Mouse (Mus musculus) lung, embryonic 14.5 days (tissue): ENCODE data around the gene Pex11g. TPM values are rescaled to one million over a fixed set of nuclear protein-coding genes. Genes with fewer than 3 reads are reported as not detected.

Experiments
- ATAC-seq: fragments of 200-750 bp; cut with Nextera tagmentation; 2 replicates; pipeline ENCODE4 v1.8.0; 2017; ENCODE audit warnings: mild to moderate bottlenecking, moderate TSS enrichment, moderate library complexity; ENCODE audit not compliant: insufficient read depth
- DNase-seq: peaks from one replicate; pipeline ENCODE4 v3.0.0-alpha.2; 2015
- H3K27ac ChIP-seq: fragments of 300-500 bp; sonication (generic); 2 replicates; pipeline ENCODE4 v1.5.1; 2014; ENCODE audit warnings: low read depth, mild to moderate bottlenecking, moderate library complexity
- H3K27me3 ChIP-seq: fragments of 300-500 bp; sonication (generic); 2 replicates; pipeline ENCODE4 v1.6.1; 2014; ENCODE audit warnings: low read length, control low read depth; ENCODE audit not compliant: insufficient read depth
- H3K36me3 ChIP-seq: fragments of 300-500 bp; sonication (generic); 2 replicates; pipeline ENCODE4 v1.6.1; 2014; ENCODE audit warnings: control low read depth; ENCODE audit not compliant: insufficient read depth
- H3K4me1 ChIP-seq: fragments of 300-500 bp; sonication (generic); 2 replicates; pipeline ENCODE4 v1.6.1; 2014; ENCODE audit warnings: antibody characterized with exemption, control low read depth; ENCODE audit not compliant: insufficient read depth
- H3K4me2 ChIP-seq: fragments of 300-500 bp; sonication (generic); 2 replicates; pipeline ENCODE4 v1.6.1; 2014; ENCODE audit warnings: mild to moderate bottlenecking
- H3K4me3 ChIP-seq: fragments of 300-500 bp; sonication (generic); 2 replicates; pipeline ENCODE4 v1.5.1; 2014; ENCODE audit warnings: low read depth, low read length
- H3K9ac ChIP-seq: fragments of 300-500 bp; sonication (generic); 2 replicates; pipeline ENCODE4 v1.6.1; 2014
- H3K9me3 ChIP-seq: fragments of 300-500 bp; sonication (generic); 2 replicates; pipeline ENCODE4 v1.6.1; 2016; ENCODE audit warnings: low read depth, low read length, control low read depth
- CTCF ChIP-seq: IDR thresholded peaks from 2 replicates; pipeline ENCODE4 v1.5.1; 2016; ENCODE audit warnings: antibody characterized with exemption, low read depth
- WGBS: fragments of 180-500 bp; shearing (Covaris S2); extraction: QIAGEN DNeasy Blood & Tissue Kit; methylation state at CpG from one replicate; pipeline ENCODE4 v1.1.7; 2014; 5-methylcytosine and 5-hydroxymethylcytosine counted together
- polyA plus RNA-seq: library from polyadenylated mRNA; unstranded; fragments of >200 nt; fragmentation: Nextera tagmentation; extraction: Ambion mirVana; gene quantifications from 2 replicates; pipeline ENCODE4 v1.2.1, GENCODE M21; 2014

Gene Pex11g
- polyA plus RNA-seq, 1 experiment from 2014 or later = 3.9 TPM

- DNase-seq (no peak), ATAC-seq (no peak)
- Histone ChIP-seq H3K27me3 (no peaks in the 10 kb centered on the region), H3K9me3 (no peaks in the 10 kb centered on the region), H3K36me3 (peaks cover 13% of the 10 kb centered on the region), H3K4me3 (no peak overlapping the region), H3K27ac (no peak overlapping the region), H3K4me2 (no peak overlapping the region), H3K9ac (no peak overlapping the region), H3K4me1 (peaks cover 4% of the 10 kb centered on the region)
- TF ChIP-seq CTCF = no peak
- WGBS = 90% methylated on average over 2 of the region's 2 CpGs
These were observed 4.2 kb downstream of the Pex11g start for GRCm38 (mm10) chr8:3463248-3463647.

GRCm38 (mm10) chr8:3451992-3452391 lies 15.5 kb downstream of the Pex11g start:
- H3K27ac ChIP-seq = no peak overlapping the region
- H3K9ac ChIP-seq = no peak overlapping the region
- DNase-seq (no peak), ATAC-seq (no peak)
- no peaks in the 10 kb centered on the region for H3K9me3 ChIP-seq
- no peaks in the 10 kb centered on the region for H3K4me1 ChIP-seq
- no peak overlapping the region for H3K4me3 ChIP-seq
- no peak overlapping the region for H3K4me2 ChIP-seq
- no peak for TF ChIP-seq CTCF
- WGBS = 97% methylated on average over 25 of the region's 25 CpGs
- H3K27me3 ChIP-seq = no peaks in the 10 kb centered on the region
- H3K36me3 ChIP-seq = peaks cover 89% of the 10 kb centered on the region

- peak; percentile 90 for TF ChIP-seq CTCF
- ATAC-seq = 0 out of 2 replicates have a peak, but pooled peaks have one; percentile 29
These were observed 16.8 kb downstream of the Pex11g start for GRCm38 (mm10) chr8:3450670-3451069.

GRCm38 (mm10) chr8:3449226-3449625 lies 18.3 kb downstream of the Pex11g start:
- H3K4me2 ChIP-seq = no peak overlapping the region
- no peak overlapping the region for H3K27ac ChIP-seq
- no peaks in the 10 kb centered on the region for H3K4me1 ChIP-seq
- TF ChIP-seq CTCF = no peak
- H3K9me3 ChIP-seq = no peaks in the 10 kb centered on the region
- DNase-seq (no peak), ATAC-seq (no peak)
- H3K27me3 ChIP-seq = no peaks in the 10 kb centered on the region
- H3K4me3 ChIP-seq = no peak overlapping the region
- WGBS = 85% methylated on average over 2 of the region's 2 CpGs
- H3K9ac ChIP-seq = no peak overlapping the region
- peaks cover 71% of the 10 kb centered on the region for H3K36me3 ChIP-seq

More at GRCm38 (mm10) chr8:3450670-3451069, 16.8 kb downstream of the Pex11g start:
- Histone ChIP-seq H3K4me2 (no peak overlapping the region), H3K4me1 (no peaks in the 10 kb centered on the region), H3K27me3 (no peaks in the 10 kb centered on the region), H3K4me3 (no peak overlapping the region), H3K9ac (no peak overlapping the region), H3K9me3 (no peaks in the 10 kb centered on the region), H3K27ac (no peak overlapping the region), H3K36me3 (peaks cover 82% of the 10 kb centered on the region)
- peak; percentile 74 for DNase-seq
- 34% methylated on average over 5 of the region's 5 CpGs for WGBS

GRCm38 (mm10) chr8:3439510-3439909 lies 28.0 kb downstream of the Pex11g start:
- no peak overlapping the region for H3K4me2 ChIP-seq
- no peak for ATAC-seq
- DNase-seq = peak; percentile 9
- no peak overlapping the region for H3K4me3 ChIP-seq
- H3K27ac ChIP-seq = no peak overlapping the region
- no peaks in the 10 kb centered on the region for H3K4me1 ChIP-seq
- peak; percentile 51 for TF ChIP-seq CTCF
- WGBS = 81% methylated on average over 12 of the region's 12 CpGs
- peaks cover 67% of the 10 kb centered on the region for H3K36me3 ChIP-seq
- no peaks in the 10 kb centered on the region for H3K27me3 ChIP-seq
- H3K9me3 ChIP-seq = no peaks in the 10 kb centered on the region
- H3K9ac ChIP-seq = no peak overlapping the region

GRCm38 (mm10) chr8:3436492-3436891 lies 31.0 kb downstream of the Pex11g start:
- no peak for TF ChIP-seq CTCF
- Histone ChIP-seq H3K9ac (no peak overlapping the region), H3K27me3 (no peaks in the 10 kb centered on the region), H3K4me3 (no peak overlapping the region), H3K4me1 (no peaks in the 10 kb centered on the region), H3K27ac (no peak overlapping the region), H3K36me3 (peaks cover 85% of the 10 kb centered on the region), H3K4me2 (no peak overlapping the region), H3K9me3 (no peaks in the 10 kb centered on the region)
- 86% methylated on average over 5 of the region's 6 CpGs for WGBS
- ATAC-seq (no peak), DNase-seq (no peak)

- Histone ChIP-seq H3K4me3 (no peak overlapping the region), H3K4me1 (no peaks in the 10 kb centered on the region), H3K9me3 (no peaks in the 10 kb centered on the region), H3K27me3 (no peaks in the 10 kb centered on the region), H3K9ac (no peak overlapping the region), H3K27ac (no peak overlapping the region), H3K36me3 (peaks cover 51% of the 10 kb centered on the region), H3K4me2 (no peak overlapping the region)
- ATAC-seq = no peak
- no peak for TF ChIP-seq CTCF
- DNase-seq = no peak
- 75% methylated on average over 3 of the region's 3 CpGs for WGBS
These were observed 36.4 kb downstream of the Pex11g start for GRCm38 (mm10) chr8:3431113-3431512.

- Histone ChIP-seq H3K4me2 (no peak overlapping the region), H3K9ac (no peak overlapping the region), H3K9me3 (no peaks in the 10 kb centered on the region), H3K4me1 (0 out of 2 replicates have a peak, but pooled peaks cover 3% of the 10 kb centered on the region), H3K4me3 (no peak overlapping the region), H3K27me3 (no peaks in the 10 kb centered on the region), H3K36me3 (peaks cover 40% of the 10 kb centered on the region), H3K27ac (no peak overlapping the region)
- 57% methylated on average over 2 of the region's 2 CpGs for WGBS
- no peak for DNase-seq
- no peak for TF ChIP-seq CTCF
- no peak for ATAC-seq
These were observed 37.5 kb downstream of the Pex11g start for GRCm38 (mm10) chr8:3429966-3430365.
